Mouse (Mus musculus) cortical plate, adult 2 months (tissue): ENCODE measurements around the gene Katnb1.

ENCODE experiments used
- CTCF ChIP-seq: fragments of 200-500 bp; IDR thresholded peaks from 2 replicates; pipeline ENCODE4 v1.5.1; 2011; ENCODE audit warnings: mild to moderate bottlenecking, control low read depth, low read length; ENCODE audit not compliant: insufficient read depth; ENCODE audit errors: extremely low read depth
- POLR2A ChIP-seq: fragments of 200-500 bp; IDR thresholded peaks from 2 replicates; pipeline ENCODE4 v1.6.1; 2011; ENCODE audit warnings: mild to moderate bottlenecking, low read length, control low read depth; ENCODE audit not compliant: insufficient read depth; ENCODE audit errors: extremely low read depth

GRCm38 (mm10) chr8:95137641-95138098 is 56.7 kb downstream of the Katnb1 start:
- TF ChIP-seq CTCF, result no peak
- no peak for TF ChIP-seq POLR2A
